Mouse (Mus musculus) midbrain, postnatal 0 days (tissue): ENCODE measurements around the gene Cipc. TPM values are rescaled to one million over a fixed set of nuclear protein-coding genes. Genes with fewer than 3 reads are reported as not detected.

Source experiments
- ATAC-seq: fragments of 200-750 bp; cut with Nextera tagmentation; 2 replicates; pipeline ENCODE4 v1.8.0; 2017; ENCODE audit warnings: moderate number of reproducible peaks, mild to moderate bottlenecking, moderate TSS enrichment, moderate library complexity; ENCODE audit not compliant: low FRiP score
- DNase-seq: peaks from one replicate; pipeline ENCODE4 v3.0.0-alpha.2; 2015; ENCODE audit warnings: low spot score
- H3K27ac ChIP-seq: fragments of 300-500 bp; sonication (generic); 2 replicates; pipeline ENCODE4 v1.5.1; 2014; ENCODE audit warnings: low read depth, mild to moderate bottlenecking, low read length, mixed read lengths
- H3K27me3 ChIP-seq: fragments of 300-500 bp; sonication (generic); 2 replicates; pipeline ENCODE4 v1.6.1; 2014; ENCODE audit warnings: low read length, control low read depth, mixed read lengths; ENCODE audit not compliant: insufficient read depth
- H3K36me3 ChIP-seq: fragments of 300-500 bp; sonication (generic); 2 replicates; pipeline ENCODE4 v1.6.1; 2014; ENCODE audit warnings: low read length, control low read depth, mixed read lengths; ENCODE audit not compliant: insufficient read depth
- H3K4me1 ChIP-seq: fragments of 300-500 bp; sonication (generic); 2 replicates; pipeline ENCODE4 v1.6.1; 2014; ENCODE audit warnings: mild to moderate bottlenecking, control low read depth, antibody characterized with exemption, low read length, mixed read lengths; ENCODE audit not compliant: insufficient read depth
- H3K4me2 ChIP-seq: fragments of 300-500 bp; sonication (generic); 2 replicates; pipeline ENCODE4 v1.6.1; 2014; ENCODE audit warnings: low read depth, mild to moderate bottlenecking, low read length, mixed read lengths; ENCODE audit not compliant: poor library complexity, severe bottlenecking
- H3K4me3 ChIP-seq: fragments of 300-500 bp; sonication (generic); 2 replicates; pipeline ENCODE4 v1.5.1; 2014; ENCODE audit warnings: low read depth, mild to moderate bottlenecking, low read length, moderate library complexity
- H3K9ac ChIP-seq: fragments of 300-500 bp; sonication (generic); replicated peaks from 2 replicates; pipeline ENCODE4 v1.6.1; 2014; ENCODE audit warnings: mild to moderate bottlenecking, low read length, moderate library complexity, mixed read lengths; ENCODE audit not compliant: poor library complexity, severe bottlenecking
- H3K9me3 ChIP-seq: fragments of 300-500 bp; sonication (generic); 2 replicates; pipeline ENCODE4 v1.6.1; 2016; ENCODE audit warnings: low read length, control low read depth
- CTCF ChIP-seq: IDR thresholded peaks from 2 replicates; pipeline ENCODE4 v1.5.1; 2016; ENCODE audit warnings: antibody characterized with exemption, mild to moderate bottlenecking
- WGBS: fragments of 180-500 bp; shearing (Covaris S2); extraction: QIAGEN DNeasy Blood & Tissue Kit; methylation state at CpG from one replicate; pipeline ENCODE4 v1.1.7; 2014; 5-methylcytosine and 5-hydroxymethylcytosine counted together
- polyA plus RNA-seq: library from polyadenylated mRNA; unstranded; fragments of >200 nt; fragmentation: Nextera tagmentation; extraction: Ambion mirVana; gene quantifications from 2 replicates; pipeline ENCODE4 v1.2.1, GENCODE M21; 2015
- total RNA-seq: library from RNA; depleted of rRNA; stranded (reverse); fragments of >200 nt; gene quantifications from 2 replicates; pipeline ENCODE4 v1.2.3, GENCODE M21; 2014

Gene Cipc
- total and polyA plus RNA-seq, 2 experiments from 2014 or later: 34.6 to 77.5 TPM

GRCm38 (mm10) chr12:86988227-86988626 is 41.4 kb downstream of the Cipc start:
- H3K27me3 ChIP-seq: peaks cover 7% of the 10 kb centered on the region; the same call in 1 of the 2 replicates
- H3K27ac ChIP-seq: no peak overlapping the region
- H3K9ac ChIP-seq: no peak overlapping the region
- H3K4me1 ChIP-seq: peaks cover 31% of the 10 kb centered on the region
- peaks cover 3% of the 10 kb centered on the region; the same call in 1 of the 2 replicates for H3K36me3 ChIP-seq
- no peaks in the 10 kb centered on the region for H3K9me3 ChIP-seq
- peak overlapping the region; percentile 90; the same call in 1 of the 2 replicates for H3K4me2 ChIP-seq
- ATAC-seq: no peak
- WGBS: 52% methylated on average over 16 of the region's 16 CpGs
- TF ChIP-seq CTCF: no peak
- H3K4me3 ChIP-seq: no peak overlapping the region
- no peak for DNase-seq

GRCm38 (mm10) chr12:86989378-86989777 is 42.5 kb downstream of the Cipc start:
- Histone ChIP-seq H3K4me3 (peak overlapping the region; percentile 72), H3K4me2 (peak overlapping the region; percentile 90), H3K9ac (peak overlapping the region; percentile 86), H3K27ac (0 out of 2 replicates have a peak overlapping the region, but pooled peaks have one; percentile 77), H3K27me3 (peaks cover 7% of the 10 kb centered on the region; the same call in 1 of the 2 replicates), H3K4me1 (peaks cover 24% of the 10 kb centered on the region), H3K9me3 (no peaks in the 10 kb centered on the region), H3K36me3 (peaks cover 3% of the 10 kb centered on the region; the same call in 1 of the 2 replicates)
- TF ChIP-seq CTCF: no peak
- 2% methylated on average over 15 of the region's 15 CpGs for WGBS
- 0 out of 2 replicates have a peak, but pooled peaks have one; percentile 14 for ATAC-seq
- no peak for DNase-seq

- Histone ChIP-seq H3K9ac (peak within 1 kb of the TSS; percentile 86), H3K27me3 (peaks cover 7% of the 10 kb centered on the region; the same call in 1 of the 2 replicates), H3K4me2 (peak within 1 kb of the TSS; percentile 90), H3K9me3 (no peaks in the 10 kb centered on the region), H3K36me3 (peaks cover 3% of the 10 kb centered on the region; the same call in 1 of the 2 replicates), H3K4me1 (peaks cover 24% of the 10 kb centered on the region), H3K4me3 (peak within 1 kb of the TSS; percentile 72), H3K27ac (peak within 1 kb of the TSS; percentile 77)
- ATAC-seq: peak; percentile 76
- peak; percentile 69 for DNase-seq
- 0% methylated on average over 40 of the region's 68 CpGs for WGBS
- peak; percentile 69 for TF ChIP-seq CTCF
Measured at GRCm38 (mm10) chr12:86989890-86990754, 43.3 kb downstream of the Cipc start, which contains the start of gene Zdhhc22. TSS of gene Zdhhc22 (minus strand) at chr12:86990430.

GRCm38 (mm10) chr12:86990755-86991110 is 43.9 kb downstream of the Cipc start:
- DNase-seq (no peak), ATAC-seq (no peak; the same call in 1 of the 2 replicates)
- 44% methylated on average over 2 of the region's 2 CpGs for WGBS
- peak overlapping the region; percentile 86 for H3K9ac ChIP-seq
- peaks cover 7% of the 10 kb centered on the region; the same call in 1 of the 2 replicates for H3K27me3 ChIP-seq
- peak overlapping the region; percentile 77 for H3K27ac ChIP-seq
- H3K36me3 ChIP-seq: peaks cover 3% of the 10 kb centered on the region; the same call in 1 of the 2 replicates
- no peak for TF ChIP-seq CTCF
- peaks cover 24% of the 10 kb centered on the region for H3K4me1 ChIP-seq
- H3K4me2 ChIP-seq: peak overlapping the region; percentile 90
- peak overlapping the region; percentile 72 for H3K4me3 ChIP-seq
- H3K9me3 ChIP-seq: no peaks in the 10 kb centered on the region

- Histone ChIP-seq H3K4me2 (no peak overlapping the region), H3K9me3 (no peaks in the 10 kb centered on the region), H3K27ac (no peak overlapping the region), H3K9ac (no peak overlapping the region), H3K4me1 (peaks cover 20% of the 10 kb centered on the region), H3K4me3 (no peak overlapping the region), H3K36me3 (no peaks in the 10 kb centered on the region), H3K27me3 (no peaks in the 10 kb centered on the region)
- 29% methylated on average over 4 of the region's 4 CpGs for WGBS
- DNase-seq (no peak), ATAC-seq (no peak)
- no peak for TF ChIP-seq CTCF
Measured at GRCm38 (mm10) chr12:86994166-86994565, 47.3 kb downstream of the Cipc start.

GRCm38 (mm10) chr12:86994776-86995175 is 47.9 kb downstream of the Cipc start:
- Histone ChIP-seq H3K4me3 (no peak overlapping the region), H3K9ac (no peak overlapping the region), H3K27ac (no peak overlapping the region), H3K9me3 (no peaks in the 10 kb centered on the region), H3K36me3 (no peaks in the 10 kb centered on the region), H3K4me2 (no peak overlapping the region), H3K27me3 (no peaks in the 10 kb centered on the region), H3K4me1 (peaks cover 19% of the 10 kb centered on the region)
- DNase-seq: no peak
- ATAC-seq: no peak
- TF ChIP-seq CTCF: no peak
- WGBS: 31% methylated on average over 3 of the region's 3 CpGs
